Mouse (Mus musculus): ENCODE measurements around the gene Cyp4f13. TPM values are rescaled to one million over a fixed set of nuclear protein-coding genes. Genes with fewer than 3 reads are reported as not detected.

Cyp4f13 gene
- polyA plus RNA-seq (2012; rRNA removed; ENCODE audit: low replicate concordance) = 62.2 and 69.2 TPM in 2 replicates

DNA sequence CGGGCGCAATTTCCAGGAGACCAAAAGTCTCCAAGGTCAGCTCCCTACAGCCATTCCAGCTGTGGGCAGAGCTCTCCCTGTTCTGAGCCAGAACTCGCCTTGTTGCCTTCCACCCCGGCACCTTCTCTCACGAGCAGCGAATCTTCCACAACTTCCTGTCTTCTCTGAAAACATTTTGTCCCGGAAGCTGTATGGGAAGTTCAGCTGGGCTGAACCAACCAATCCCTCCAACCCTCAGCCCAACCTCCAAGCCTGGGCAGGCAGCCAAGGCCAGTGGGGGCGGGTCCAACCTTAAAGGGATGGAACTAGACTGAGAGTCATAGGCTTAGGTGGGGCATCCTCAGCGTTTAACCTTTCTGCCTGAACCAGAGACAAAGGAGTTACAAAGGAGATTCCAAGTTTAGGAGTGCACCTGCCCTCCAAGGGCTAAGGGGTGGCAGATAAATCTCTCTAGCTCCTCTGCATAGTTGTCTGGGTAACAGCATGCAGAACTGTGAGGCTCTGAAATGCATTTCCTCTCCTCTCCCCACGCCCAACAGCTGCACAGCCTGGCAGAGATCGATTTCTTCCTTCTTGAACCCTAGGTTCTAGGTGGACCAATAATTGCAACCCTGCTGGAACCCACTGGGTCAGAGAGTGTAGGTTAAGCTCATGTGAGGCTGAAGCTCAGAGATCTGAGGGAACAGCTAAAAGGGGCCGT is at the start of gene Cyp4f13:
Gene Cyp4f13 (minus strand): TSS at position 188 of the 700 bp plus-strand sequence.

DNA sequence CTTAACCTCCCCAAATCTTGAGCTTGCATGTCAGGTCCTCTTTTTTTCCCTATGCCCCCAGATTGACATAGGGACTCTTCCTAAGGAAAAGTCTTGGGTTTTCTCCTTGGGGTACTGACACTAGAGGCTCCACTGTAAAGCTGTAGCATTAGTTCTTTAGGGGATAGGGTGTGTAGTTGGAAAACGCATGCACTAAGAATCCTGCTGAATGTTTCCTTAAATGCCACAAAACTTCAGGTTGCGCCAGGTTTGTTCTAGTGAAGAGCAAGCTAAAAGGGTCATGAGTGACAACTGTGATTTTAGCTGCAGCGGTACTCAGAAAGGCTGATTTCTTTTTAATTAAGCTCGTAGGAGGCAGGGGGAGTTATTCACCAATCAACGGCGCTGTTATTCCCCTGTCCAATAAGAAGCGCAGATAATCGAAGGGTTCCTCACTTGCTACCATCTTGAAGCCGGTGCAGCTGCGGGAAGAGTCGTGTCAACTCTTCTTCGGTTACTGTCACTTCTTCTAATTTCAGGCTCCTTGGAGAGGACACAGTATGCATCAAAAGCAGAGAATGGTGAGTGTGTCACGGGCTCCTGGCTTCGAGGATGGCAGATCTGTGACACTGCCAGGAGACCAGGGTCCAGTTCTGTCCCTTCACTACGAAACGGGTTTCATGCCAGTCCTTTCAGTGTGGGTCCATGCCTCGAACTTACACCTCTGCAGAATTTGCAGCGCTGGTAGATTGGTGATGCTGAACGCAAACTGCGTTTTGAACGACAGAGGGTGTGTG is 45.7 kb upstream of the Cyp4f13 start, which contains the start of gene Zfp952:
Gene Zfp952 (plus strand): TSS at position 431 of the 776 bp plus-strand sequence.

DNA sequence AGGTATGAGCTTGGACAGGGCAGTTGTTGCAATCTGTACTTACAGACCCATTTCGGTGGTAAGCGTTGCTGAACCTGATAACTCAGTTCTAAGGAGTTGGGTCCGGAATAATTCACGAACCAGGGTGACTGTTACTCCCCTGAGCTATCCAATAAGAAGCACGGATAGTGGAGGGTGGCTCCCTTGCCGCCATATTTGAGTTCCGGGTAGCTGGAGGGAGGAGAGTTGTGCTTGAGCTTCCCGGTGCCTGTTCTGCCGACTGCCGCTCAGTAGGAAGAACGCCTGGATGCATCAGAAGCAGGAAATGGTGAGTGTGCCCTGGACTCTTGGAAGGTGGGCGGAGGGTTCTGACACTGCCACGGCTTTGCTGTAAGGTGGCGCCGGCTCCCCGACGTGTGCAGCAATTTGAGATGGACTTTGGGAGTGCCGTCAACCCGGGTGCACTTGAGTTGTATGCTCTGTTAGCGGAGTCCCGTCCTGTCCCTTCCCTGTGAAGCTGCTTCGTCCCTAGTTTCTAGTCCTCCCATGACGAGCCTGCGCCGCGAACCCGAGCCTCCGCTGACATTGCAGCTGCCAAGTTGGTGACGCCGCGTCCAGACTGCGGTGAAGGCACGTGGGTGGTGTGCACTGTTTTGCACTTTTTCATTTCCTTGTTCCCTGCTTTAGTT is 18.6 kb upstream of the Cyp4f13 start, which contains the start of gene Zfp472:
Gene Zfp472 (plus strand): TSS at position 192 of the 668 bp plus-strand sequence.

DNA sequence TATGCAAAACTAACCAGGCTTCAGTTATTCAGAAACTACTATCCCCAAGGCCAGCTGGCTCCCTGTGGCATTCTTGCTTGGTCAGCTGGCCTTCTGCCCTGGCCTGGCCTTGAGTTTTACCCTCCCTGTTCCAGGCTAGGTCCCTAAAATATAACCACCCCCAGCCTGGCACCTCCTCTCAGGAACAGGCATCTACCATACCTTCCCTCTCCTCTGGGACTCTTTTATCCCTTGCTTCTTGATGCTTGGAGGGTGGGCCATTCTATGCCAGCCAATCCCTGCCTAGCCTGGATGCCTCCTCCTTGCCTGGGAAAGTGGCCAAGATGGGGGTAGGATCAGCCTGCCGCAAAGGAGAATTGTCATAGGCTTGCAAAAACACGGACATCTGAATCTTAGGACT is 30.1 kb downstream of the Cyp4f13 start, which contains the start of gene Cyp4f14:
Gene Cyp4f14 (minus strand): TSS at position 212 of the 400 bp plus-strand sequence.

DNA sequence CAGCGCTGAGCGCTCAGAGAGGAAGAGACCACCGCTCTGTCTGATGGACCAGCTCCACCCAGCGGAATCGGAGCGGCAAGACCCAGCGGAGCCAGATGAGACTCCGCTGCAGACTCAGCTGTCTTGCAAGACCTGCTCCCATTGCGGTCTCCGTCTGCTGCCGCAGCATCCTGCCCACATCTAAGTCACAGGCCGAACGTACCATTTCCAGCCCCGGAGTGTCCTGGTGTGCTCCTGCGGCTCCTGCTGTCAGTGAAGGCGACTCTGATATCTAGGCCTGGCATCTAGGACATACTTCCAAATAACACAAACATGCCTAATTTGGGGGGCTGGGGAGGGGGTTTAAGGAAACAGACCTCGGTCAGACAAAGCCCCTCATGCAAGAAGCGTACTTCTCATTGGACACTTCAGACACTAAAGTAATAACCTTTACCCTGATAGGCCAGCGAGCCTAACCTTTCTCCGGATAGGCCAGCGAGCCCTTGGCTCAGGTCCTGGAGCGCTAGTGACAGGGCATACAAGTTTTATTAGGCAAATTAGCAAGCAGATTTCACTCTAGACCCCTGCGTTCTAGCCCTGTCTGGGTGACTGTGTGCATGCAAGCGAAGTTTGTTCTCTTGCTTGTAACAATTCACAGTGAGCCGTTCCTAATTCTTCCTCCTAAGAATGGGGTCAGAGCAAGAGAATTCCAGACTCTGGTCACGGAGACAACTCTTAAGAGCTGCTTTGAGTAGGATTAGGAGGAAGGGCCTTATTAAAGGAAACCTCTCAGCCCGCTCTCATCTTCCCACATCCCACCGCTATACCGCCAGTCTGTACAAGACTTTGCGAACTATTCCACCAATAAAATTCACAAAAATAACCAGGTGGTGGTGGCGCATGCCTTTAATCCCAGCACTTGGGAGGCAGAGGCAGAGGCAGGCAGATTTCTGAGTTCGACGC is 55.7 kb downstream of the Cyp4f13 start, which contains the start of gene Zfp870:
Gene Zfp870 (minus strand): TSS at position 404 of the 942 bp plus-strand sequence.

Other genes with a start within 250 kb of the Cyp4f13 start
- 9.7 and 15.0 TPM in 2 replicates for gene Zfp871, start 159.1 kb downstream of the Cyp4f13 start, polyA plus RNA-seq (2012; rRNA removed; ENCODE audit: low replicate concordance)
- 0.33 and 0.55 TPM in 2 replicates for gene Zfp811, start 137.5 kb downstream of the Cyp4f13 start, polyA plus RNA-seq (2012; rRNA removed; ENCODE audit: low replicate concordance)
- 3.5 and 13.7 TPM in 2 replicates for gene Zfp799, start 117.1 kb downstream of the Cyp4f13 start, polyA plus RNA-seq (2012; rRNA removed; ENCODE audit: low replicate concordance)
- 1.5 and 1.7 TPM in 2 replicates for gene Zfp870, start 55.8 kb downstream of the Cyp4f13 start, polyA plus RNA-seq (2012; rRNA removed; ENCODE audit: low replicate concordance)
- gene Cyp4f14, start 30.1 kb downstream of the Cyp4f13 start, polyA plus RNA-seq (2012; rRNA removed; ENCODE audit: low replicate concordance) = 0.30 and 0.93 TPM in 2 replicates
- 1.1 and 1.4 TPM in 2 replicates for gene Zfp472, start 18.4 kb upstream of the Cyp4f13 start, polyA plus RNA-seq (2012; rRNA removed; ENCODE audit: low replicate concordance)
- gene Zfp952, start 45.7 kb upstream of the Cyp4f13 start, polyA plus RNA-seq (2012; rRNA removed; ENCODE audit: low replicate concordance) = 4.5 and 5.3 TPM in 2 replicates
- gene Zfp763, start 86.0 kb upstream of the Cyp4f13 start, polyA plus RNA-seq (2012; rRNA removed; ENCODE audit: low replicate concordance) = 1.3 and 1.8 TPM in 2 replicates
- gene 4921501E09Rik, start 120.7 kb upstream of the Cyp4f13 start, polyA plus RNA-seq (2012; rRNA removed; ENCODE audit: low replicate concordance) = not detected in 2 replicates
- gene Zfp563, start 141.9 kb upstream of the Cyp4f13 start, polyA plus RNA-seq (2012; rRNA removed; ENCODE audit: low replicate concordance) = 1.2 and 2.5 TPM in 2 replicates
- gene Morc2b, start 192.3 kb upstream of the Cyp4f13 start, polyA plus RNA-seq (2012; rRNA removed; ENCODE audit: low replicate concordance) = not detected in 2 replicates
- gene Olfr55, start 221.0 kb upstream of the Cyp4f13 start, polyA plus RNA-seq (2012; rRNA removed; ENCODE audit: low replicate concordance) = not detected in 2 replicates
- not detected in 2 replicates for gene Olfr239, start 243.9 kb upstream of the Cyp4f13 start, polyA plus RNA-seq (2012; rRNA removed; ENCODE audit: low replicate concordance)